Mouse (Mus musculus) urinary bladder, postnatal 36 days (tissue): ENCODE results near the gene Gm17190.
"Not testable (repeated sequence)": the region's sequence is repeated elsewhere in the genome, so short reads cannot be mapped to it uniquely, and the experiment has no call there.

Experiments
- DNase-seq, 2 experiments: peaks; one replicate each; pipeline ENCODE4 v3.0.0; 2022; ENCODE audit warnings: low spot score in 2 of 2, mixed read lengths in 1 of 2

The Gm17190 gene

DNA sequence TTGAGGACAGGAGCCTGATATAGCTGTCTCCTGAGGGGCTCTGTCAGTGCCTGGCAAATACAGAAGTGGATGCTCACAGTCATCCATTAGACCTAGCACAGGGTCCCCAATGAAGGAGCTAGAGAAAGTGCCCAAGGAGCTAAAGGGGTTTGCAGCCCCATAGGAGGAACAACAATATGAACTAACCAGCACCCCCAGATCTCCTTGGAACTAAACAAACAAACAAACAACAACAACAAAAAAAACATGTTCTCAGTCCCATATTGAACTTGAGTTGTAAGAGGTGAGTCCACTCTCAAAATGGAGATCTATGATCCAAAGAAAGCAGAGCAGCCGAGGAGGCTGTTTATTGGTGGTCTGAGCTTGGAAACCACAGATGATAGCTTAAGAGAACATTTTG, at the start of gene Gm17190:
Gene Gm17190, plus strand, starts transcription at position 301 of the 400 bp plus-strand sequence.
- DNase-seq: not testable (repeated sequence)

DNA sequence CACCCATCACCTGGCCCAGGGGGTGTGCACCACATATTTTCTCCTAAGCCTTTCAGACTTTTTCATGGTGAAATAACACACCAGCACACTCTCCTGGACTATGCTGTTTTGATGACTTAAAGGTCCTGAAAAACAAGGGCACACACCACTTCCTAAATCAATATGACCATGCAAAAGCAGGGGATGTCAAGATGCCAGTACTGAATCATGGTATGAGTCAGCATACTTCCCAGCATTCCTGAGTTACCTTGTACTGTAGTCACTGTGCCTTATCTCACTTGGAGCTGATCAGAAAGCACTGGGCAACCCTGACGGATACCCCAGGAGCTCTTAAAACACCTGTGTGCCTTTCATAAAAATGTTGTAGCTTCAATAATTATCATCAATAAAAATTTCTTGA, 42.3 kb upstream of the Gm17190 start:
- no peak for DNase-seq

DNA sequence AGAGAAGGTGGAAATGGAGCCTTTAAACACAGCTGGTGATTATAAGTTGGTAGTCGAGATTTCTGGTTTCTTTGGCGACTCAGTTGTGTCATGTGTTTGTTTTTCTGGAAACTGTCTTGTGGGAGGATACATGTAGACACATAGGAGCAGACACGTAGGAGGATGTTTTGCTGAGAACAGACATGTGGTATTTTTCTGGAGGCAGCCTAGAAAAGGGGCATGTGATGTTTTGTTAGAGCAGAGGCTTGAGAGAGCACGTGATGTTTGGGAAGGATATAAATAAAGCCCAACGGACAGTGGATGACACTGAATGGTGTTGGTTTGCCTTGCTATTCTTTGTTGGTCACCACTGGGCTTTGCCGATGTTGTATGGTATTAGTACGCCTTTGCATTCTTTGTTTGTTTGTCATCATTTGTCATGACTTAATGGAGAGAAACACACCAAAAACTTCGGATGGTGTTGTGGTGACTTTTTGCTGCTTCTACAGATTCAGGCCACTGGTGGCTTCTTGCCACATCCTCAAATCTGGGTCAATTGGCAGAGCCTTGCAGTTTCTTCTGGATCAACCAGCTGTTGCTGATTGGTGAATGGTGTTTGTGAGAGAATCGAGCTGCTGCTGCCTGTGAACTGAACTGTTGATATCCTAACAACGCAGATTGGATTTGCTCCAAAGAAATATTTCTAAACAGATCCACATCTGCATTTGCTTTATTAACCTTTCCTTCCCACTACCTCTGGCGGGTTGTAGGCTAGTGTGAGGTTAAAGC, 41.4 kb upstream of the Gm17190 start:
- DNase-seq: no peak

DNA sequence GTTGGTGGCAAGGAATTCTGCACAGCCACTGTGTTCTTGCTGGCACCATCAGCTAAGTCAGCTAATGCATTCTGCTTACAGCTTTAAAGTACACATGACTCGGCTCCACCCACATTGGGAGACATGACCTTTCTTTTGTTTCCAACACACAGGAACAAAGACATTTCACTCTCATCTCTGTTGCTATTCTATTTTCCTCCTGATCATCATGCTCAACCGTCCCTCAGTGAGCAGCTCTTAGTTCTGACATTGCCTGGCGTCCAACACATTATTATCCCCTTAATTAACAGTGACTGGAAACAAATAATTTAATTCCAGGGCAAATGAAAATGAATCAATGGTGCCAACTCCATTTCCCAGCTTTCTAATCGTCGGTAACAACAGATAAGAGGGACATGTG, 36.5 kb upstream of the Gm17190 start:
- DNase-seq: no peak

DNA sequence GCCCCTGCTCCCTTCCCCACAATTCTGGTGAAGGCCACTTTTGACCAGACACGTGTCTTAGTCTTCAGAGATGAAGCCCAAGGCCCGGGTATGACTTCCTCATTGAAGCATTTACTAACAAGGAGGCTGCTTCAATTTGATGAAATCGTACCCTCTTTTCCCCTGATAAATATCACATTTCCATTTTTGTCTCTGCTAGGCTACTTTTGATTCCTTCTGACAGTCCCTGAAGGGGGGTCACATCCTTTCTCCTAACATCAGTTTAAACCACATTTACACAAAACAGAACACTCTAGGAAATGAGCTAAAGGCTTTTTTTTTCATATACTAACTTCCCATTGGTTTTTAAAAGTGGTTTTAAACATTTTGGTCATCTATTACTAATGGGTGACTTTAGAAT, 29.1 kb upstream of the Gm17190 start:
- no peak for DNase-seq

DNA sequence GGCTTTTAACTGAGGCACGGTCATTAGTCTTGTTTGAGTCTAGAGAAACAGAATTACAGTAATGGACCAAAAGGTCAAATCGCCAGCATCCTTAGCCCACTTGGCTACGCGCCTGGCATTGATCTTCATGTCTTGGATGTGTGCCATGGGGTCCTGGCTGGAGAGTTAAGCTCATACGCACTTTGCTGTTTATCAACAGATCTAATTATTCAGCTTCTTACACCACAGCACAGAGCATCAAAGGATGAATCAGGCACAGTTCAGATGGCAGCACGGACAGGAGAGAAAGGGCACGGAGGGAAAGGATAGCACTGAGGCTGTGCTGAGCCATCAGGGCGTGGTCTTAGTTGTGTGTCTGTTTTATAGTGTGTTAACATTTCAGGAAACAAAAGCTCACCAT, 8.3 kb upstream of the Gm17190 start:
- DNase-seq: no peak

DNA sequence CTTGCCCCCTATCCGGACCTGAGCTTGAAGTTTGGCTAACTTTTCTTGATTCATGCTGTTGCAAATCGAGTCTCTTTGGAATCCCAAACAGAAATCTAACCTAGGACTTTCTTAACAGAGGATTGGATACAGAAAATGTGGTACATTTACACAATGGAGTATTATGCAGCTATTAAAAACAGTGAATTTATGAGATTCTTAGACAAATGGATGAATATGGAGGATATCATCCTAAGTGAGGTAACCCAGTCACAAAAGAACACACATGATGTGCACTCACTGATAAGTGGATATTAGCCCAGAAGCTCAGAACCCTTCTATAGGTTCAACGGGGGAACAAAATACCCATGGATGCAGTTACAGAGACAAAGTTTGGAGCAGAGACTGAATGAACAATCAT, 578 bp upstream of the Gm17190 start, which contains the start of gene Gm20075:
Gene Gm20075, minus strand, starts transcription at position 101 of the 400 bp plus-strand sequence.
- DNase-seq: not testable (repeated sequence)

DNA sequence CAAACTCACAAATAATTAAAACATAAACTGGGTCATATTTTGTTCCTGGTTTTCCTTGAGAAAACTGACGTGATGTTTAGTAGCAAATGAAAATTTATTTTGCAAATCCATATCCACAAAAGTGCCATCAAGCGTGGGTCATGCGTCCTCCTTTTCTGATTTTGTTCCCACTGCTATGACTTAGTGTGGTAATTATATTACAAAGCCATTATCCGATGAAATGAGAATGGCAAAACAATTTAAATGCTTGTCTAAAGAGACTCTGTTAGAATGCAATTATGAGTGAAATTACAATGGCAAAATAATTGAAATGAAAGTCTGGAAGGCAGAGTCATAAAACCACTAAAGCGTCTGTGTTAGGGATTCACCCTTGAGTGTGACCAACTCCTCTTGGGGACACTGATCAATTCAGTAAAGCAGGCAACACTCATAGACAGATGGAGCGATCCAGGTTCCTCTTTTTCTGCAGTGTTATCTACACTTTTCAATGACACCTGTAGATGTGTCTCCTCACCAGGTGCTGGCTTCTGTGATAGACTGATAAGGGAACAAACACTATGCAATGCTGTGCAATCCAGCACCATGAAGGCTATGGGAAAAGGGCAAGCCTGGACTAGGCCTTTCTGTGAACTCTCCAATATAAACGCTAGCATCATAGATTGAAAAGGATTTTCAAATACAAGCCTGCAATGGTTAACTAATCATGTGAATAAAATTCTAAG, 3.9 kb downstream of the Gm17190 start:
- DNase-seq: no peak

DNA sequence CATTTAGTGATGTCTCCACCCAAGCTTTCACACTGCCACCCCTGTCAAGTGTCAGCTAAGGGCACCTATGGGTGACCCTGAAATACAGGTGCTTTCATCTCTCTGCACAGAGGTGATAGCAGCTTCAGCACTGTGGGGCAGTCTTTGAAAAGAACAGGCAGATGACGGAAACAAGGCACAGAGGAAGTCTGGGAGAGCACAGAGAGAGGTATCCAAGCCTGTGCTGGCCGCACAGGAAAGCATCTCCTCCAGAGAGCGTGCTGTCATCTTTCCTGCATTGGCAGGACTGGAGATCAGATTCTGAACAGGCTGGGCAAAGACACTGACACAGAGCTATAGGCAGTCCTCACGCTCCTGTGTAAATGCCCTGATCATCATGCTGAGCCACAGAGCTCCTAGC, 9.1 kb downstream of the Gm17190 start:
- no peak for DNase-seq

DNA sequence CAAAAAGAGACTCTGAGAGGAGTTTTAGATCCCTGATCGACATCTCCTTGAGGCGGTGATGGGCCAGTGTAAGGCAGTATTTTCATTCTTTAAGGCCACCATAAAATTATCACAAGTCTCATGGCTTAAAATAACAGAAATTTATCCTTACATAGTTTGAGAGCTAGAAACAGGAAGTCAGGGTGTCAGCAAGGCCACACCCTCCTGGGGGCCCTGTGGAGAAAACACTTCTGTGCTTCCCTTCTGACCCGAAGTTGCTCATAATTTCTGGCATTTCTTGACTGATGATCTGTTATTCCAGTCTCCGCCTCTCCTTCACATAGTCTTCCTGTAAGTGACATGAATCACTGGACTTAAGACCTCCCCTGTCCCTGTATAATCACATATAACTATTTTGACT, 24.5 kb downstream of the Gm17190 start:
- no peak for DNase-seq

DNA sequence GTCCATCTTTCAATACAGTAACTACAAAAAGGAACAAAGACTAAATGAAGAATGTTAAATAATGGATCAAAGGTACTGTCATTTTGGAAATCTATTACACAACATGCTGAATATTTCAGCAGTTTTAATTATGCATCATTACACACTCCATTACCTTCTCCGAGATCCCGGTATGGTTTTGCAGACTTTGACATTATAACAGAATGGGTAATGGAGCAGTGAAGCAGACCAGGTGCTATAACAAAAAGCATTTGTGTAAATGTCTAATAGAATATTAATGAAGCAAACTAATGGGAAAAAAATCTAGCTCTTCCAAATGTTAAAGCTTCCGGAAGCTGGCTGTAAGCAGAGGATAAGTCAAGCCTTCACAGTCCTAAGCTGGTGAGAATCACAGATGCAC, 28.9 kb downstream of the Gm17190 start:
- DNase-seq: no peak

DNA sequence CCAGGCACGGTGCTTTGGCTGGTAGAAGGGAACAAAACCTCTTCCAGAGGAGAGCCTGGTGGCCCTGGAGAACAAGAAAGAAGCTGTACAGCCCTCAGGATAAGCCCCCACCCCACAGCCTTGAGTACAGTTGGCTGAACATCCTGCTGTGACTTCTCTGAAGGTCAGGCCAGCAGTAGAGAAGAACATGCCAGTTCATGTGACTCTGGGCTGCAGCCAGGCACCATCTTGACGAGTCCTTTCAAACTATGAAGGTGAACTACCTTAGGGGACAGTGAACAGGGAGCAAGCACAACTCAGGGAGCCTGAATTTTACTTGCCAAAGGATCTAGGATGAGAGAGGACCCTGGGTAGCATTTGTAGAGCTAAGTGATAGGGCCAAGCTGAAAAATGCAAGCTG, 30.9 kb downstream of the Gm17190 start:
- DNase-seq: no peak

DNA sequence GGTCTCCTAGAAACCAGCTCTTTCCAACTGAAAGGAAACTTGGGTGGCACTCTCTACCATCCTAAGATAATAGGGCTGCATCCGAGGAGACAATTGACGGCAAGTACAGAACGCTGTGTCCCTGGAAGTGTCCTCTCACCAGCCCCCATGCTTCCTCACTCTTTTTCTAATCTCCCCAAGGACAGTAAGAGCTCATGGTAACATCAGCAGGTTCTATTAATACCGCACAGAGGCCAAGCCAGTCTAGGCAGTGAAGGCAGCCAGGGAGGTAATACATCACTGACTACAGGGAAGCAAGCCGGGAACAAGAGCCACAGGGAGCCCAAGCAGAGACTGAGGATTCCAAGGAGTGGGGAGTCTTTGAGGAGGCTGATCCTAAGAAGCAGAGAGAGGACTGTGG, 43.2 kb downstream of the Gm17190 start:
- DNase-seq: no peak

DNA sequence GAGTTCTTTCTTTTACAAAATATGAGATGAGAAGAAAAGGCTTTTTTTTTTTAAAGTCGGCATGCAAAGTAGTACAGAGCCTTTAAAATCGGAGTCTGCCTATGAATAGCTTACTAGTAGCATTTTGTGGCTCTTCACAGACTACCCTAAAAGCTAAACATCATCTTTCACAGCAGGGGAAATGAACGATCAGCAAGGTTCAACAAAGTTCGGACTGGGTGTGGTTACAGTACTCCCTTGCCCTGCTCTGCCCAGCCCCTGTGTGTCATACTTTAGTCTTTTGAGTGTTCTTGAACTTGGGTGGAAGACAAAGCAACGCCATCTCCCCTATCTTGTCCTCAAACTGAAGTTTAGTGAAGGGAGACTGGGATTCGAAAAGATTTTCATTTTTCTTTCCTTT, 44.8 kb downstream of the Gm17190 start:
- no peak for DNase-seq

DNA sequence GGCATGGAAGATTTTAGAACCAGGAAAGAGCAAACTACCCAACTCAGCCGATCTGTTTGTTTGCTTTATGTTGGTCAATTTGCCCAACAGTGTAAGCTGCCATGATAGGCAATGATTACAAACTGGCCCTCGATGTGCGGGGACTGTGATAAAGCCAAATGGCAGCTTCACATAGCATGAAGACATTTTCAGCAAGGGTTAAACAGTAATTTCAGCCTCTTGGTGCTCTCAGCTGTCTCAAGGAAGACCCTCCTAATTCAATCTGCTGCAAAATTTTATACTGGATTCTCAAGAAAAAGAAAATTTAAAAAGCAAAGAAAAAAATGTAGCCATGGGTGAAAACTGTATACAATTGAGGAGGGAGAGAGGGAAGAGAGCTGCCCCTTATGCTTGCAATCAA, 47.2 kb downstream of the Gm17190 start:
- no peak for DNase-seq

DNA sequence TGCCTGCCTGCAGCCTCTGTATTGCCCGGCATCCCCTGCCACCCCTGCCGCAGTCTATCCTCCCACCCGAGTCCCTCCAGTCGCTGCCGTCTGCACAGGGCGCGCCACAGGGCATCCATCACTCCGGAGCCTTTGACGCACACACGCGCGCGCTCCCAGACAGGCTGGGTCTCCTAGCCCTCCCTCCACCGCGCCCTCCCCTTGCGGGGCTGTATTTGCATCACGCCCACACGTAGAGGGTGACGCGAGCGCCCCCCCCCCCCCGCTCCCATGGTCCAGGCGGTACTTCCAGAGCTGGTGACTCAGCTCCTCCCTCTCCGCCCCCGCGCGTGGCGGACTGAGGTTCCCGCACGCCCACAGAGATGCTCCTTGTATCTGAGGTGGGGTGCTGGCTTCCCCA, 49.2 kb downstream of the Gm17190 start:
- no peak for DNase-seq

DNA sequence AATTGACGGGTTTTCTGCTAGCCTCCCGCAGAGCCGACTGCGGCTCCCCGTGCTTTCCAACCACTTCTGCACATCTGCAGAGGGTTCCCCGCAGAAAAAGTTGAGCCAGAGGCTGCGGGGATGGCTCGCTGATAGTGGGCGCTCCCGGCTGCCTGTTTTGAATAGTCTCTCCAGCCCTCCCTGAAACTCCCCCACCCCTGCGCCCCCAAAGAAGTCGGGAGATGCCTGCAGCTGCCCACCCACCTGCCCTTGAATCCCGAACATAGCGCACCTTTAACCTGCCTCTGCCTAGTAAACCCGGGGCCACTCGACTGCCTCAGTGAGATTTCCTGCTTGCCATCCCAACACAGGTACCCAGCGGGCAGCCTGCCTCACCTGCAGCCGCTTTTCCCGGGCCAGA, 50.1 kb downstream of the Gm17190 start:
- DNase-seq: no peak

DNA sequence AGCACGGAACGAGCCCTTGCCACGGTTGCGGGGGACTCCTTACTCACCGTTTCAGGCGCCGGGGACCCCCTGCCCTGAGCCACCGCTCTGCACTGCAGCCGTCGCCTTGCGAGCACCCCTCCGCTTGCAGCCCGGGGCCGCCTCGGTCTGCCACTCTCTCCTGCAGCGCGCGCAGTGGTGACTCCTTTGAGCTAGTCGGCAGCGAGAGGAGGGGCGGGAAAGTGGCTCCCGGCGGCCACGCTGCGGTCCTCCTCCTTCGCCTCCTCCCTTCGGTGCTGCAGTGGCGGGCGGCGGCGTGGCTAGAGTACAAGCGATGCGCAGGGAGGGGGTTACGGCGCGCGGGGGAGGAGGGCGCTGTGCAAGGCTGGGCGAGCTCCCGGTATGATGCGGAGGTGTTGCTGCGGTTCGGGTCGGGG, 50.6 kb downstream of the Gm17190 start, which contains the start of gene Sv2c:
Gene Sv2c, minus strand, starts transcription at position 177 of the 416 bp plus-strand sequence.
- DNase-seq: peak in 1 of 2 experiments; percentile 2
